Mouse (Mus musculus) gonadal fat pad, adult 2 months (tissue): ENCODE data around the gene Gm26727. TPM values are rescaled to one million over a fixed set of nuclear protein-coding genes. Genes with fewer than 3 reads are reported as not detected.
"Not testable (repeated sequence)": the region's sequence is repeated elsewhere in the genome, so short reads cannot be mapped to it uniquely, and the experiment has no call there.

Experiments used
- DNase-seq: peaks from one replicate; pipeline ENCODE4 v3.0.0-alpha.2; 2012; ENCODE audit warnings: low read depth
- polyA plus RNA-seq: library from polyadenylated mRNA; depleted of rRNA; stranded (reverse); fragments of >200 nt; gene quantifications from 2 replicates; pipeline ENCODE4 v1.2.3, GENCODE M21; 2012; rRNA removed

Gene Gm26727
- polyA plus RNA-seq: not detected in 2 replicates

DNA sequence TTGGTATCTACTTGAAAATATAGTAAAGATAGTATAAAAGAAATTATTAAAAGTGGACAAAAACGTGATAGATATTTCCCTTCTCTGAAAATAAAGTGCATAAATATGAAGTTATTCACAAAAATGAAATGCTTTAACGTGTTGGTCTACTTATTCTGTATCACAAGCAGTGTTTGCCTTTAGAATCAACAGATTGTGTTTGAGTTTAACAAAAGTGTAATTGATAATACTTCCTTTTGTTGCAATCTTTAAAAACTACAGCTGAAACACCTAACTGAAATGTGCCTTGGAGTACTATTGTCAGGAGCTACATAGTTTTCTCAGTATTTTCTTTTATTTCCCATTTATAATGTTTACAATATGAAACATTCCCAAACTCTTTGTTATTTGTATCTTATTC is at the start of gene Gm26727:
Gm26727 (minus strand) TSS at position 101 of the 400 bp plus-strand sequence.
- DNase-seq: no peak

DNA sequence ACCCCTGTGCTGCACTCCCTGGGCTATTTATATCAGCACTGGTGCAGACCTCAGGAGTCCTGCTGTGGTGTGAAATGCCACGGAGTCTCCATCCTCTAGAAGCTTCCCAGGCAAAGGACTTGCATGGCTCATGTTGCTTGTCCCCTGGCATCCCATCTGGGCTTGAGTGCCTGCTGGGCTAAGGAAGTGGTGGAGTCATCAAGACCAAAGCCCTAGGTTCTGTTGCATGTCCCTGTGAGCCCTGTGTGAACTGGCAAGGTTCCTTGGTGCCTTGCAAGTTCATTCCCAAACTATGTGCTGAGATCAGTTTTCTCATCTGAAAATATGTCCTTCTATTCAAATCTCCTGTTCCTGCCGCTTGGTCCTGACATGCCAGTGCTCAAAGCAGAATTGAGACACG is 48.1 kb upstream of the Gm26727 start:
- DNase-seq: no peak

DNA sequence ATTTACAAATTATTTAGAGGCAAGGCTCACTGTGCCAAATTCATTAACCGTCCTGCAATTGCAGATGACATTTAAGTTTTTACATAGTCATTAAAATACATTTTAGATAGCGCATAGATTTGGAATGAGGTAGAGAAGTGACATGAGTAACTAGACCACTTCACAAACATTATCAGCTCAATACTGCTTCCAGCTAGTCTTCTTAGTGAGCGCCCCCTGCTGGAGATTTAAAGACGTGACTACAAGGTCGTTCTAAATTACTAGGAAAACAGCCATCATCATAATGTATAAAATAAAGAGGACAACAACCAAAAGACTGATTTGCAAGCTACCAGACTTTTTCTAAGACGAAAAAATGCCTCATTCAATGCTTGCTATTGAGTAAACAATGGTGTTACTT is 44.8 kb upstream of the Gm26727 start:
- no peak for DNase-seq

DNA sequence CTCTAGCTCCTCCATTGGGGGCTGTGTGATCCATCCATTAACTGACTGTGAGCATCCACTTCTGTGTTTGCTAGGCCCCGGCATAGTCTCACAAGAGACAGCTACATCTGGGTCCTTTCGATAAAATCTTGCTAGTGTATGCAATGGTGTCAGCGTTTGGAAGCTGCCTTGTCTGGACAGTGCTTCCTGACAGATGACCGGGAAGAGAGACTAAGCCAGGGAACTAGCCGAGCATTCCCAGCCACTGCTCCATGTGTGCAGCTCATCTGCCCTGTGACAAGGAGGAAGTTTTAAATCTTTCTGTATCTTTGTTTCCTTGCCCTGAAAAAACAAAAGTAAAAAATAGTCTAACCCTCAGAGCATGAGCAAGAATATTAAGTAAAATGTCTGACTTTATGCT is 37.0 kb upstream of the Gm26727 start:
- not testable (repeated sequence) for DNase-seq

DNA sequence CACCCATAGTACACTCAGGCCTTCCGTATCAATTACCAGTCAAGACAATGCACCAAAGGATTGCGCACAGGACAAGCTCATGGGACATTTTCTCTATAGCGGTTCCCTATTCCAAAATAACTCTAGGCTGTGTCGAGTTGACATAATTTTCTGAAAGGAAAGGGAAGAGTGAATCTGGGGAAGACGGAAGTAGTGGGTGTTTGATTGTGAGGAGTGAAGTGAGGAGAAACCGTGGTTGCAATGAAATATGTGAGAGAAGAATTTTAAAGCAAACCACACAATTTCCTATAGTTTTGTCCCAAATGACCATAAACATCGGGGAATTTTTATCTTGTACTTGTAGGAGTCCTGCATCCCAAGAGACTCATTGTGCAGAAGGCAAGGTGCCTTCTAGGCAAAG is 34.1 kb upstream of the Gm26727 start:
- no peak for DNase-seq

DNA sequence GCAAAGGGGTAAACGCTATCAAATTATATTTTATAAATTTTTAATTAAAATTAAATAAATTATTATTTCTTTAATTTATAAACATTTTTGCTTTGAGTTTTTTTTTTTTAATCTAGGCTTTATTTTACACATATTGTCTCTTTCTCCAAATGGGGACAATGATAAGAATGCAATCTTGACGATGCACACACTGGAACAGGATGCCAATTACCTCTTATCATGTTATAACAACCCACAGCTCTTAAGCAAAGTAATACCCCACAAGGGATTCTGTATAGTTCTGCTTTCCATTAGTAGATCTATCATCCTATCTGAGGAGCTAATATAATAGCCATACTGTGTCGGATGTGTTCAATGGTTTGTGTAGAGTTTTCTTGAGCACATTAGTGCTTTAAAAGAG is 27.9 kb upstream of the Gm26727 start:
- DNase-seq: no peak

DNA sequence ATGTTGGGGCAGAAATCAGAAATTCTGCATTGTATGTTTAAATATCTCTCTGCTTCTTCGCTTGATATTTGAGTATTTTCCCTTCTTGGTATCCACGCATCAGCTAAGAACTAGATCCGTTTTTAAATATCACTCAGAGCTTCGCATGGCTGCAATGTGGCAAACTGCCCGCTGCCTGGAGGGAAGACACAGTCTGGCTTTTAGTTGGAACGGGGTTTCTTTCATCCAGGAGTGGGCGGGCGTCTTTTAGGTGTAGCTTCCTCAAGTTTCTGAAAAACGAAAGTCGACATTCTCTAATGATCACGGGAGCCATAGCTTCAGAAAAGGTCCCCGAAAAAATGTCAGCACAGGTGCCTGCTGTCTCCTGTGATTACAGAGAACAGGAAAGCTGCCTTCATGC is 14.2 kb upstream of the Gm26727 start:
- no peak for DNase-seq

DNA sequence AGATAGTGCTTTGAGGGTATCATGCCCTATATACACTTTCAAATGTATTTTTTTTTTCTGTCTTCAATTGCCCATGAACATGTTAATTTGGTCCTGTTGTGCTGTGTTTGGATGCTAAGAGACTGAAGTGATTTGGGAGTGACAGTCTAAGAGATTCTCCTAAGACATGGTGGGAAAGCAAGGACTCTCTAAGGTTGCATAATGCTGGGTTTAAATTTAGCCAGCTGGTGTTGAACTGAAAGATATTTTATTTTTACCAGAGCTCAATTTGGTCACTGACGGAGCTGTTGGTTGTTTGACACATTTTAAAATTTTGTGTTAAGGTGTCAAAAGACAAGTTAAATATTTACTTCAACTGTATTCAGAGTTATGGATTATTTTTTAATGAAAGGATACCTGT is 13.8 kb upstream of the Gm26727 start:
- no peak for DNase-seq

DNA sequence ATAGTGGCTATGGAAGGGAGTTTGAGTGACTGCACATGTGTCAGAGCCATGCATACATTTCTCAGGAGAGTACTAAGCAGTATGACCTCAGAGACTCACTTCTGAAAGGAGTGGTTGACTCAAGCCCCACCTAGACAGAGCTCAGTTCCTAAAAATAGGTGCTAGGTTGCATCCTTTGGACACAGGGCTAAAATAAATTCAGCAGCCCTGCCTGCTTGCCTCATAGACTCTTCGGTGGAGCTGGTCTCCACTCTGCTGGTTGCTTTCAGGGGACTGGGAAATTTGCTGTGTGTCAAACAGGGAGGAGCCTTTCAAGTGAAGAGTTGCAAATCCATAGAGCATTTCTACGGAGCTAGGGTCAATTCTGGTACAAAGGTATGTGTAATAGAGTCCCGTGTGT is 12.8 kb upstream of the Gm26727 start, which contains the start of gene Xirp2:
Xirp2 (plus strand) TSS at position 223 of the 400 bp plus-strand sequence.
- DNase-seq: no peak

DNA sequence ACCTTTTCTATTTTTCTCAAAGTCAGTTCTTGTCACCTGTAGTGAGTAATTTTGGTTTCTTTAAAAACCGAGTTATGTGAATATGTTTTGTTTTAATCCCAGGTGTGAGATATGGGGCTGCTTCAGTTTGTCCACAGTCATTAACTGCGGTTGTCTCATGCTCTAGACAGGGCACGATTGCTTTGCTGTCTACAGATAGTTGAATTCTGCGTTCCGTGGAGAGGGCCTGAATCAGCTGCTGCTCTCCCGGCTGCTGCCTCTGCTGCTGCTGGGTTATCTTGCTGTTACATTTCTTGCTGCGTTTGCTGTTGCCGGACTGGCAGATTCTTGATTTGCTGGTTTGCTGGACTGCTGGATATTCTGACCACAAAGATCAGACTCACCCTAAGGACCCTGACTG is 5.3 kb upstream of the Gm26727 start:
- DNase-seq: no peak

DNA sequence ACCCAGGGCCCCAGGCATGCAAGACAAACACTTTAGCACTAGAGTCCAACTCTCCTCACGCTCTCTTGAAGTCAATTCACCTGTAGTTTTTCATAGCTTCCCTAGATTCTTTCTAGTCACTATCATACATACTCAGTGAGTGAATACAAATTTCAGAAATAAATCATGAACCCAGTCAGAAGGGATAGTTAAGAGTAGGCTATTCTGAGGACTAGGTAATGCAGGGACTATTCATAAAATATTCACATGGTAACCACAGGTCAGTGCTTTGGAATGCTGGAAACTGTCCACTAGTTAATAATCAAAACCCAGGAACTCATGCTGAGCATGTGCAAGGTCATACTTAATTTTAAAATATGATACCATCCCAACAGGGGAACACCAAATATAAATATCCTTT is 10.2 kb downstream of the Gm26727 start:
- DNase-seq: no peak

DNA sequence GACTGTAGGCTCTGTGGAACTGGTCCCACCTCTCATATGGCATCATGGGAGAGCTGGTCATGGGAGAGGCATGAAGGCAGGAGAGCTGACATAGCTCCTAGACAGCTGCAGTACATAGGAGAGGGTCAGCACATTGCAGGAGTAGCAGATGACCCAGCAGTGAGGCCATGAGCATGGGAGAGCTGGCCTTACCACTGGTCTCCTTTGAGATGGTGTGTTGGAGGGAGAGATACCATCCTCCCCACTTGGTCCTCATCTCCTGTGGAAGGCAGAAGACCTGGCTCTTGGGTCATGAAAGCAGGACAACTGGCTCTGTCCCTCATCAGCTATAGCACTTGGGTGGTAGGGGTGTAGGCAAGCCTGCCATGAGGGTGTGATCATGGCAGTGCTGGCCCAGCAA is 12.1 kb downstream of the Gm26727 start:
- DNase-seq: no peak

DNA sequence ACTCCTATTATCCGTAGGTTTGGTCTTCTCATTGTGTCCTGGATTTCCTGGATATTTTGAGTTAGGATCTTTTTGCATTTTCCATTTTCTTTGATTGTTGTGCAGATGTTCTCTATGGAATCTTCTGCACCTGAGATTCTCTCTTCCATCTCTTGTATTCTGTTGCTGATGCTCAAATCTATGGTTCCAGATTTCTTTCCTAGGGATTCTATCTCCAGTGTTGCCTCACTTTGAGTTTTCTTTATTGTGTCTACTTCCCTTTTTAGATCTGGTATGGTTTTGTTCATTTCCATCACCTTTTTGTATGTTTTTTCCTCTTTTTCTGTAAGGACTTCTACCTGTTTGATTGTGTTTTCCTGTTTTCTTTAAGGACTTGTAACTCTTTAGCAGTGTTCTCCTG is 19.6 kb downstream of the Gm26727 start, which contains the start of gene Gm21830:
Gm21830 (plus strand) TSS at position 301 of the 400 bp plus-strand sequence.
- not testable (repeated sequence) for DNase-seq

Other genes with a start within 250 kb of the Gm26727 start
- gene Gm21830, start 19.5 kb downstream of the Gm26727 start, polyA plus RNA-seq: not detected in 2 replicates
- gene Xirp2, start 12.8 kb upstream of the Gm26727 start, polyA plus RNA-seq: 0.05 TPM in 1 of 2 replicates, not detected in the other
- gene B3galt1, start 132.7 kb upstream of the Gm26727 start, polyA plus RNA-seq: 0.42 and 1.3 TPM in 2 replicates